Comparison of ENCODE assay signal across 10 mouse cellular contexts in the genomic region with DNA sequence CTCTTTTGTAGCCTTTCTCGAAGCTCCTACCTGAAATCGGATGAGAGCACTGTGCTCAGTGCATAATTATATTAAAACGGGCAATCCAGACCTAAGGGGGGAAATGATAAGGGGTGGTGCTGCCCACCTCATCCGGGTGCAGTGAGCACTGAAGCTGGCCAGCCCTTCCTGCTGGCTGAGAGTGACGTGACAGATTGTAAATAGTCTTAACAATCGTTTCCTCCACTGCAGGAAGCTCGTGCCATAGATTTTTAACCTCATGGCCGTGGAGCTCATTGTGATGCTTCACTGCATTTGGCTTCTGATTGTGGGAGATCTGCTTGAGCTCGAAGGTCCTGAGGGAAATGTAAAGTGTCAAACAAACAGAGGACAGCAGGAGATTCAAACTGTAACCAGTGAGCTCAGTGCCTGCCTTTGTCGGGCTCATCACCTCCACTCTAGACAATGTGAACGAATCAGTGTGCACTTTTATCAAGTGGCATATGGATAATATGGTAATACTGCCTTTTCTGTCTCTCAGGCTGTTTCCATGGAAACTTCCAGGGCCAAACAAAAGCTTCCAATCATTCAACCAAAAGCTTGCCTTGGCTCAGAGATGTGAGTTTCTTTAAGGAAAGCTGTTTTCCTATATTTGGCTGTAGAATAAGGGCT. TPM values are rescaled to one million over a fixed set of nuclear protein-coding genes. Genes with fewer than 3 reads are reported as not detected.
DNase-seq lines count a peak whose midpoint lies in the region; ATAC-seq lines count a peak whose summit lies in the region.
"Had no signal": no experiment of that assay in that cellular context is flagged by ENCODE, and none has a peak within 500 bp of the region (broad histone marks: within the 10 kb centered on the region; RNA-seq: fewer than 3 reads in every experiment).

No protein-coding gene starts in this region.

- no peak overlapping the region for H3K4me2 ChIP-seq in heart, embryonic 16.5 days (ENCODE audit: low read depth, low read length)
- H3K4me2 ChIP-seq in lung, embryonic 16.5 days (ENCODE audit: low read depth, low read length): no peak overlapping the region
- H3K4me2 ChIP-seq: liver, embryonic 15.5 days had no signal

- H3K27ac ChIP-seq in heart, embryonic 16.5 days (ENCODE audit: low read length): peak overlapping the region; percentile 69
- H3K27ac ChIP-seq in lung, embryonic 16.5 days (ENCODE audit: low read length): peak overlapping the region; percentile 57
- H3K27ac ChIP-seq: liver, embryonic 15.5 days had no signal

- H3K9ac ChIP-seq in heart, embryonic 16.5 days (ENCODE audit: low read length): no peak overlapping the region
- no peak overlapping the region for H3K9ac ChIP-seq in lung, embryonic 16.5 days (ENCODE audit: low read length)
- H3K9ac ChIP-seq: liver, embryonic 15.5 days had no signal

- H3K27me3 ChIP-seq in heart, embryonic 16.5 days (ENCODE audit: control insufficient read depth, insufficient read depth, low read length): no peaks in the 10 kb centered on the region
- no peaks in the 10 kb centered on the region for H3K27me3 ChIP-seq in lung, embryonic 16.5 days (ENCODE audit: control insufficient read depth, insufficient read depth, low read depth, low read length)
- no peaks in the 10 kb centered on the region for H3K27me3 ChIP-seq in splenic B cell, adult 2 months (ENCODE audit: control insufficient read depth, insufficient read depth, low read length, poor library complexity, severe bottlenecking)
- H3K27me3 ChIP-seq: liver, embryonic 15.5 days had no signal

- H3K36me3 ChIP-seq in heart, embryonic 16.5 days (ENCODE audit: control insufficient read depth, insufficient read depth): peaks cover 25% of the 10 kb centered on the region
- H3K36me3 ChIP-seq in lung, embryonic 16.5 days (ENCODE audit: control insufficient read depth, insufficient read depth, low read length): peaks cover 16% of the 10 kb centered on the region
- 0 out of 2 replicates have a peak, but pooled peaks cover 5% of the 10 kb centered on the region for H3K36me3 ChIP-seq in splenic B cell, adult 2 months (ENCODE audit: control insufficient read depth, insufficient read depth, low read length, poor library complexity, severe bottlenecking)

- intact Hi-C loops in left cerebral cortex, postnatal 4 days (cut with DNase I): no loop called here

- peak; percentile 65 for ATAC-seq in heart, embryonic 16.5 days (replicated peaks; ENCODE audit: extremely low read depth, insufficient read depth, low FRiP score)
- peak; percentile 70 for ATAC-seq in lung, embryonic 16.5 days (ENCODE audit: low read depth)

- peak; percentile 45 for DNase-seq in layer of hippocampus, adult 9-11 months
- no peak for DNase-seq in layer of hippocampus, postnatal 25 days (ENCODE audit: extremely low spot score in 1 of 2, low spot score in 1 of 2)
- peak; percentile 6 for DNase-seq in splenic B cell, adult 2 months (ENCODE audit: low read depth, low spot score)
- no peak for DNase-seq in thymus, postnatal 10 days (ENCODE audit: low spot score in 2 of 2)
- DNase-seq in left cerebral cortex, postnatal 4 days: no peak
- no peak for DNase-seq in left cerebral cortex, adult 11 months (ENCODE audit: low spot score)
- DNase-seq: cerebellum, adult 9-11 months had no signal

- no peak overlapping the region for H3K4me3 ChIP-seq in heart, embryonic 16.5 days (ENCODE audit: low read length)
- no peak overlapping the region for H3K4me3 ChIP-seq in lung, embryonic 16.5 days (ENCODE audit: low read length)
- H3K4me3 ChIP-seq: liver, embryonic 15.5 days had no signal

- 66% methylated on average over 11 of the region's 11 CpGs for WGBS in heart, embryonic 16.5 days
- WGBS in lung, embryonic 16.5 days: 51% methylated on average over 11 of the region's 11 CpGs

- no peaks in the 10 kb centered on the region for H3K9me3 ChIP-seq in heart, embryonic 16.5 days (replicated peaks; ENCODE audit: control insufficient read depth, low read length)
- H3K9me3 ChIP-seq in lung, embryonic 16.5 days (ENCODE audit: control insufficient read depth, low read length): no peaks in the 10 kb centered on the region
- H3K9me3 ChIP-seq: liver, embryonic 15.5 days had no signal

- peaks cover 10% of the 10 kb centered on the region for H3K4me1 ChIP-seq in heart, embryonic 16.5 days (ENCODE audit: control insufficient read depth, insufficient read depth, low read length)
- H3K4me1 ChIP-seq in lung, embryonic 16.5 days (replicated peaks; ENCODE audit: control insufficient read depth, insufficient read depth, low read length): no peaks in the 10 kb centered on the region
- H3K4me1 ChIP-seq: liver, embryonic 15.5 days had no signal

RNA-seq across cellular contexts. Expression of gene Mfap3, which starts 13.0 kb away (rescaled TPM):
- total RNA-seq in layer of hippocampus, postnatal 25 days (2021): 10 to 100 TPM; 29.5 to 36.4 TPM
- polyA plus RNA-seq in heart, embryonic 16.5 days (2015; fragmentation: Nextera tagmentation; extraction: Ambion mirVana): 28.4 and 32.1 TPM in 2 replicates
- 42.5 and 45.2 TPM in 2 replicates for polyA plus RNA-seq in lung, embryonic 16.5 days (2015; fragmentation: Nextera tagmentation; extraction: Ambion mirVana)
- 10 to 100 TPM; 41.1 to 44.3 TPM for total RNA-seq in left cerebral cortex, postnatal 4 days (2021)

RNA-seq across cellular contexts. Expression of gene Fam114a2, which starts 13.0 kb away (rescaled TPM):
- total RNA-seq in layer of hippocampus, postnatal 25 days (2021): 10 to 100 TPM; 33.2 to 35.8 TPM
- polyA plus RNA-seq in heart, embryonic 16.5 days (2015; fragmentation: Nextera tagmentation; extraction: Ambion mirVana): 65.3 and 68.4 TPM in 2 replicates
- 85.9 and 92.7 TPM in 2 replicates for polyA plus RNA-seq in lung, embryonic 16.5 days (2015; fragmentation: Nextera tagmentation; extraction: Ambion mirVana)
- total RNA-seq in left cerebral cortex, postnatal 4 days (2021): 10 to 100 TPM; 38.7 to 38.9 TPM

Comparison
In these comparisons a context has a peak if more than half of its experiments do, and no peak if none do; other contexts are left out.
1. DNase-seq: peak in layer of hippocampus, adult 9-11 months (single experiment) and splenic B cell, adult 2 months (single experiment); none in layer of hippocampus, postnatal 25 days (0 of 2), thymus, postnatal 10 days (0 of 2), left cerebral cortex, postnatal 4 days (single experiment) and left cerebral cortex, adult 11 months (single experiment).